Mouse (Mus musculus) heart, postnatal 0 days (tissue): ENCODE measurements at regions not wholly inside any gene's neighbourhood (a gene's known extent, or its start where the extent isn't known, plus 50 kb on each side); places are given as distances from the start of the nearest gene placed in this dataset.
A peak's percentile ranks its signal among the peaks of the same experiment; 100 is the strongest.

ENCODE experiments used
- ATAC-seq: fragments of 200-750 bp; cut with Nextera tagmentation; 2 replicates; pipeline ENCODE4 v1.8.0; 2017; ENCODE audit warnings: low read depth, moderate number of reproducible peaks, moderate library complexity; ENCODE audit not compliant: insufficient read depth
- DNase-seq: peaks from one replicate; pipeline ENCODE4 v3.0.0-alpha.2; 2016; ENCODE audit warnings: low spot score
- H3K27ac ChIP-seq: fragments of 300-500 bp; sonication (generic); 2 replicates; pipeline ENCODE4 v1.5.1; 2014; ENCODE audit warnings: low read depth, mild to moderate bottlenecking
- H3K27me3 ChIP-seq: fragments of 300-500 bp; sonication (generic); 2 replicates; pipeline ENCODE4 v1.6.1; 2014; ENCODE audit warnings: low read length, mixed read lengths; ENCODE audit not compliant: control insufficient read depth, insufficient read depth
- H3K36me3 ChIP-seq: fragments of 300-500 bp; sonication (generic); replicated peaks from 2 replicates; pipeline ENCODE4 v1.6.1; 2014; ENCODE audit warnings: low read length, mixed read lengths; ENCODE audit not compliant: control insufficient read depth, insufficient read depth
- H3K4me1 ChIP-seq: fragments of 300-500 bp; sonication (generic); 2 replicates; pipeline ENCODE4 v1.6.1; 2014; ENCODE audit warnings: antibody characterized with exemption; ENCODE audit not compliant: control insufficient read depth, insufficient read depth
- H3K4me2 ChIP-seq: fragments of 300-500 bp; sonication (generic); 2 replicates; pipeline ENCODE4 v1.6.1; 2014; ENCODE audit warnings: low read depth, mild to moderate bottlenecking, low read length, moderate library complexity
- H3K4me3 ChIP-seq: fragments of 300-500 bp; sonication (generic); 2 replicates; pipeline ENCODE4 v1.5.1; 2014; ENCODE audit warnings: low read depth, low read length
- H3K9ac ChIP-seq: fragments of 300-500 bp; sonication (generic); replicated peaks from 2 replicates; pipeline ENCODE4 v1.6.1; 2014; ENCODE audit warnings: low read depth, low read length, mixed read lengths
- H3K9me3 ChIP-seq: fragments of 300-500 bp; sonication (generic); replicated peaks from 2 replicates; pipeline ENCODE4 v1.6.1; 2016; ENCODE audit warnings: low read length; ENCODE audit not compliant: control insufficient read depth
- CTCF ChIP-seq: IDR thresholded peaks from 2 replicates; pipeline ENCODE4 v1.5.1; 2016; ENCODE audit warnings: antibody characterized with exemption, control low read depth, low read depth
- EP300 ChIP-seq: IDR thresholded peaks from 2 replicates; pipeline ENCODE4 v1.6.1; 2016; ENCODE audit warnings: antibody characterized with exemption, low read depth
- WGBS: fragments of 180-500 bp; shearing (Covaris S2); extraction: QIAGEN DNeasy Blood & Tissue Kit; methylation state at CpG from one replicate; pipeline ENCODE4 v1.1.7; 2014; 5-methylcytosine and 5-hydroxymethylcytosine counted together

DNA sequence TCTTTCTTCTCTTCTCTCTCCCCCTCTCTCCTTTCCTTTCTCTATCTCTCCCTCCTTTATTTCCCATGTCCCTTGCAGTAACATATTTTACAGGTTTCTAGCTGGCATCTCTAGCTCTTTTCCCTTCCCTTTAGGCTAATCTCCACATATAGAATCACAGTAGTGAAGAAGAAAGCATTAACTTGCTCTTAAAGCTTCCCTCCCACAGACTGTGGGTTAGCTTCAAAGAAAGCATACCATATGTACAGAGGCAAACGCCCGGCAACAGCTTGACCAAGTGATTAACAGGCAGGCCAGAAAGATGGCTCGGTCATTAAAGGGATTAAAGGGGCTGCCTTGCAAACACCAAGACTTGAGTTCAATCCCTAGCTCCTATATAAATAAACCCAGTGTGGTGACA, 122.0 kb downstream of the Fam114a2 start:
- TF ChIP-seq EP300 (no peak), CTCF (no peak)
- no peak overlapping the region for H3K9ac ChIP-seq
- no peaks in the 10 kb centered on the region for H3K4me1 ChIP-seq
- DNase-seq (no peak), ATAC-seq (no peak)
- no peak overlapping the region for H3K27ac ChIP-seq
- H3K4me3 ChIP-seq = no peak overlapping the region
- H3K27me3 ChIP-seq = no peaks in the 10 kb centered on the region
- 50% methylated on average over 3 of the region's 3 CpGs for WGBS
- no peaks in the 10 kb centered on the region for H3K36me3 ChIP-seq
- no peaks in the 10 kb centered on the region for H3K9me3 ChIP-seq
- no peak overlapping the region for H3K4me2 ChIP-seq

DNA sequence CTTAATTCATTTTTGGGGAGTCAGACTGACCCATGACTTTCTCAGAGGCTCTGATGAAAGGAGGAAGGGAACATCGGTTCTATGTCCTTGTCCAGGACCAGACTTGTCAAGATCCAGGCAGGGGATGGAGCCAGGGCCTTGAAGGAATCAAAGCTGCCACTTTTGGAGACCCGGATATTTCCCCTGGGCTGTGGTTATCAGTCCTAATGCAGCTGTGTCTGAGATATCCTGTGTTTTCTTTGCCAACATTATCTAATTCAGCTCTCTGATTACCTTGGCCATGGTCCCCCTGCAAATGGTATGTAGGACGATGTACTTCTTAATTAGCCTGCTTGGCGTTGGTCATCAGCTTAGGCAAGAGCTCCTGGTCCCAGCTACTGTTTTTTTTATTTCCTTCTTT, 127.6 kb downstream of the Fam114a2 start:
- 24% methylated on average over 4 of the region's 4 CpGs for WGBS
- DNase-seq = no peak
- Histone ChIP-seq H3K9ac (no peak overlapping the region), H3K36me3 (no peaks in the 10 kb centered on the region), H3K27ac (no peak overlapping the region), H3K4me3 (no peak overlapping the region), H3K4me2 (no peak overlapping the region), H3K9me3 (no peaks in the 10 kb centered on the region), H3K27me3 (no peaks in the 10 kb centered on the region), H3K4me1 (no peaks in the 10 kb centered on the region)
- no peak; the same call in 1 of the 2 replicates for ATAC-seq
- TF ChIP-seq CTCF (no peak), EP300 (0 out of 2 replicates have a peak, but pooled peaks have one; percentile 38)
